Mouse (Mus musculus) WW6 (cell line): ENCODE measurements around the gene Fto.

Experiments
- DNase-seq: peaks from one replicate; pipeline ENCODE4 v3.0.0-alpha.2; 2013; ENCODE audit warnings: low read depth, low spot score

Gene Fto

DNA sequence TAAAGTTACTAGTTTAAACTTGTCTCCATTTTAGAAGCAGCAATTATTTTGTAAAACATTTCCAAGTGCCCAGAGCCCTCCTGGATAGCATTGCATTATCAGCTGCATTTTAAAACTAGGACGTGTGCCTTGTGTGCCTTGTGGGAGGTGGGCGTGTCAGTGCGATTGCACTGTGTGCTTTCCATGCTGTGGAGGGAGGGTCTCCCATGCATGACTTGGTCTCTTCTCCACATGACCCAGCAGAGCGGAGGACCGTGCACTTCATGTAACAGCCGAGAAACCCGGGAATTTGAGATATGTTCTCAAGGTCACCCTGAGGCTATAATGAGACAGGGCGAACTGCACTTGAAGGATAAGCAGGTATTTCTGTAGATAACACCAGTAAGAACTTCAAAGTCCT lies 347.6 kb downstream of the Fto start:
- DNase-seq, result no peak

DNA sequence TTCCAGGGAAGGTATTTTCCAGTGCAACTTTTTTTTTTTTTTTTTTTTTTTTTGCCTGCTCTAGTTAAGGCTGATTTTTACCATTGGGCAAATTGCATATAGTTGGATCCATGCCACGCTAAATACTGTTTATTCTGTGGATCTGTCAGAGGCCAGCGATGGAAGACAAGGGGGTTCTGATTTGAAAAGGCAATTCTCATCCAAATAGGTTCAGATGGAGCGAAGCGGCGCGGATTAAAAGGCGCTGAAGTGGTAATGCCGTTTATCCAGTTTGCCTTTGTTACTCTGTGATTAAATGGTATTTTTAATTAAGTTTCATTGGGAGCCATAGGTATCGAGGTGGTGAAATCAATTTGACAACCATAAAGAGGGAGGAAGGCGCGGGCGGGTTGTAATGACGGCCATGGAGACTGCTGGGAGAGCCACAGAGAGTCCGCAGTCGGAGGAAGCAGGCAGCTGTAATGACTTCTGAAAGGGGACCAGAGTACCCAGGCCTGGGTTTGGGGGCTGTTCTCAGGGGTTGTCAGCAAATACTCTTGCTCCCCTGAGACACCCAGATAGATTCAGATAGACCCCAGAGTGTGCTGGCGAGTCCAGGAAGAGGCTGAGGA lies 356.2 kb downstream of the Fto start:
- no peak for DNase-seq

DNA sequence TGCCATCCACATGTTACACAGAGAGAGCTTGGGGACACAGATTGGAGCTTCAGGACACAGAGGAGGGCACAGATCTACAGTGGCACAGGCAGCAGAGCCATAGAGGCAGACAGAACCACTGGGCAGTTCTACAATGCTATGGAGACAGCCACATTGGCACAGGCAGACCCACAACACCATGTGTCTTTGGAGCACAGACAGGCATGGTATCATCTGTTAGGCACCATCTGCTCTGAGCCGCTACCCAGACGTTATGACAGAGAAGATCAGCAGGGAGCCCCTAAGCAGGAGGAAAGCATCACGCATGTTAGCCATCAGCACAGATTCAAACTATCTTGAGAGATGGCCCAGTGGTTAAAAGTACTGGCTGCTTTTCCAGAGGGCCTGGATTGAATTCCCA lies 363.6 kb downstream of the Fto start:
- no peak for DNase-seq

DNA sequence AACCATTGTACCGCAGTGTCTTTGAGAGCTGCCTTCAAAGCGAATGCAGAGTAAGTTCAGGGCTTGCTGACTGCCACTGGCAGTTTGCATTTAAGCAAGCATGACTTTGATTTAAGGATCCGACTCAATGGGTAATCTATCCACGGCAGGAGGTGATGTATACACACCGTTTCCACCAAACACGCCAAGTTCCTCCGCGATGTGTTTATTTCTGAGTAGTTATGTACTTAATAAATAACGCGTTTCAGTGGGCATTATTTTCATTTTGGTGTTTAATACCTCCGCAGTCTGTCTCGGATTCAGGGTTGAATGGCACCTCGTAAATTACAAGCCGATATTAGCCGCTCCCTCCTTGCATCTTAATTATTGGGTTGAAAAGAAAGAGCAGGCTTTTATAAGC lies 366.1 kb downstream of the Fto start:
- DNase-seq, result no peak

DNA sequence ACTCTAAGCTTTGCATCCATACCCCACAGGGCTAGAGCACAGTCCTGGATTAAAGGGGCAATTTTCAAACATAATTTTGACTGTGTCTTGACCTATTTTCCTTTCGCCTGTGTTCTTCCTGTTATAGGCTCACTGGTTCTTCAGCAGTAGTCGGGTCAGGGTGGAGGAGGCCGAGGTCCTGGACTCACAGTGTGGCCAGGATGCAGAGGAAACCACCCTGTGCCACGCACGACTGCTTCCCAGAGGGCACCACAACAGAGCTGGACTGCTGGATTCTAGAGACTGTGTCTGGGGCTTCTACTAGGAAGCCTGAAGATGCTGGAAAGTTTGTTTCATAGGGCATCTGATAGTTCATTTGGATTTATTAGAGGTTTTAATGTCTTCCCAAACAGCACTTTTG lies 366.8 kb downstream of the Fto start:
- DNase-seq, result no peak

DNA sequence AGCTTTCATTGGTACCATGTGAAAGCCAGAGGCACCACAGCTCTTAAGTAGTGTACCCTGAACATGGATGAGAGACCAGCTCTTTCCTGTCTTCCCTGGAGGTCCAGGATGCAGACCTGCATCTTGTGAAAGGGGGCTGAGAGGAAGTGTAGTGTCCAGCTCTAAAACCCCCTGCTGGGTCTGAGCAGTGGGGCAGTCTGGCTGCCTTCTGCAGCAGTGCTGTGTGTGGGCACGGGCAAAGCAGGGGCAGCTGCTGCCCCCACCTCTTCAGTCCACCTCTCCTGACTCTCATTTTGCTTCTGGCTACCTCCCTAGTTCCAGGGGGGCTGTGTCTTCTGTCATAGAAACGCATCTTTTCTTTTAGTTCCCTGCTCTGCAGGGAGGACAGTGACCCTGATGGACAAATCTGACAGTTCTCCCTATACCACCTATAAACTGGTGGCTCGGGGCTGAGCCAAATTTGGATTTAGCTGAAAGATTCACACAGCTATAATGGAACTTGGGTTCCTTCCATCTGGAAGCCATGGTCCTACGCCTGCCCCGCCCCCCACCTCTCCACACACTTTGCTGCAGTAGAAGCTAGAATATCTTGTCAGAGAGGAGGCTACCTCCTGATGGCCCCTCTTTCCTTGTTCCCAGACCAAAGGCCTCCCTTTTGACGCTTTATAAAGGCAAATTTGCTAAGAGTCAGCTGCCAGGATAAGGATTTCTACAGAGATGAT lies 371.4 kb downstream of the Fto start:
- DNase-seq, result no peak

DNA sequence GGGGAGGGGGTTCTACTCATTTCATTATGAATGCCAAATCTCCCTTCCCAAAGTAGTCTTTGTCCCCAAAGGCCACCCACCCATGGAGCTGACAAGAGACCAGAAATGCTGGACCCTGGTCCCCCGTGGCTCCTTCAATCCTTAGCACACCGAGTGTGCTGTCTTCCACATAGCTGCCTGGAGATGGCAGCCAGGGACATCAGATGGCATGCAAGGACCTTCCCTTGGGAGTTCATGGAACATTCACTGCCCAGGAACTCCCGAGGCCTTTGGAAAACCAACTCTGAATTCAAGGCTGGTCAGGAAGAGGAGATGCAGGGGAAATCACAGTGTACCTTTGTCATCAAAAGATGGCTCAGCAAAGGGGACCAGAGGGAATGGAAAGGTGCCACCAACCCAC lies 372.1 kb downstream of the Fto start:
- no peak for DNase-seq

DNA sequence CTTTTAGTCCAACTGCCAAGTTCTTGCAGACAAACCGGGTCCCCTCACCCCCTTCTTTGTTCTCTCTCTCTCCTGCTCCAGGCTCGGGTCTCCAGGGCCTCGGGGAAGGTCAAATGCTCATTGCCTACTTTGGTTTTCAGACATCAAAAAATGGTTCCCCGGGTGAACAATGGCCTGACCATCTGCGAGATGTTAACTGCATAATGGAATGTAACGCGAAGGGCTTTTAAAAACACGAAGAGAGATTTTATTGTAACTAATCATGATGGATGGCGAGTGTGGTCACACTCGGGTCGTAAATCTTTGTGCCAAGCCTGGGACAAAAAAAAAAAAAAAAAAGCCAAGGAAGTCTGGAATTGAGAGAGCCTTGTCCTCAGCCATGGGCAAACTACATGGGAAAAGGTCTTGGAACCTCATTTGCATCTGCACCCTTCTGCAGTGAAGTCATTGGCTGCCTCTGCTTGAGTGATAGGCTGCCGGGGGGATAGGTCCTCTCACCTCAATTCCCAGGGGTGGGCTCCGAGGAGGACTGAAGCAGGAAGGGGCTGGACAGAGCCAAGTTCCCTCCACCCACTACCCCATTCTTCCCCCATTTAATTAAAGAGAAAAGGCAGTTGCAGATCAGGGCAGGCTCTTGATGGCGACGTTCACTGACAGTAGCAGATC lies 378.9 kb downstream of the Fto start:
- no peak for DNase-seq

DNA sequence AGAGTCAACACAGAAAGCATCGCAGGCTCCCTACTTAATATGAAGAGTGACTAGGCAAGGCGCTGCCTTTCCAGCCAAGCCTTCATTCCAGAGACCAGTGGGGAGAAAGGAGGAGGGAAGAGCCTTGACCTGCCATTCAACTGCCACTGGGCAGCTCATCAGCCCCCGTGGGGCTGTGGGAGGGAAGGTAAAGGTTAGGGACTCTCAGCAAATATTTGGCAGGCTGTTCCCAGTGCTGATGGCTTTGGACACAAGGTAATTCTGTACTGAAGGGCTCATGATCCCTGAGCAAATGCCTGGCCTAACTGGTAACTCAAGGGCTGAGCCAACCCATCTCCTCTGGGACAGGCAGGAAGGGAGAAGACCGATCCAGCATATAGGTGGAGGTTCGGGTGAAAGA lies 393.2 kb downstream of the Fto start:
- no peak for DNase-seq

DNA sequence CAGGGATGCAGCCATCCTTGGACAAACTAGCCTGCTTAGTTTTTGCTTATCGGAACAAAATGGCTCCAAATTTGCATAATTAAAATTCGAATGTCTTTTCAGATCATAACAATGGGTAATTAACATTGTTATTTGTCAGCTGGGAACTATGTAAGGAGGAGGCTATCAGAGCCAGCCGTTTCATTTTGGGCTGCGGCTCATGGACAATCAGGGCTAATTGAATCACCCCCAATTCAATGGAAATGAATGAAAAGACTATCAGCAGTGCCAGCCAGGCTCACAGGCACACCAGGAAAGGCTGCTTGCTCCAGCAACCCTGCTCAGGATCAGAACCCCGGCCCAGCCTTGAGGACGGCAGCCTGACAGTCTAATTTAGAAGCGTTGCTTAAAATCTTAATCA lies 395.3 kb downstream of the Fto start:
- no peak for DNase-seq

DNA sequence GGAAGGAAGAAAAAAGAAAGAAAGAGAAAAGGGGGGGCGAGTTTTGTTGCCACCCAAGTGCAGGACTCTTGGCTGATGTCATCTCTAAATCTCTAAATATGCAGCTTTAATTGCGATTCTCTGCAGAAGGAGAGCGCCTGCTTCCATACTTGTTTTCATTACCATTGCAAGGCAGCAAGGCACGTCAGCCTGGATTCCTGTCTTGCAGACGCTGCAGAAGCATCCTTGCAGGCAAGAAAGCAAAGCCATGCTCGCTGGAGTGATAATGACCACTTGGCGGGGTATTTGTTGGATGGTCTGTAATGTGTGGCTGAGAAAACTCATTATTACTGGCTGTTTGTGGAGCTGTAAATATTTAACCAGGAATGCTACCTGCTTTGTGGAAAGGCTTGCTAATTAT lies 396.4 kb downstream of the Fto start:
- DNase-seq, result no peak

DNA sequence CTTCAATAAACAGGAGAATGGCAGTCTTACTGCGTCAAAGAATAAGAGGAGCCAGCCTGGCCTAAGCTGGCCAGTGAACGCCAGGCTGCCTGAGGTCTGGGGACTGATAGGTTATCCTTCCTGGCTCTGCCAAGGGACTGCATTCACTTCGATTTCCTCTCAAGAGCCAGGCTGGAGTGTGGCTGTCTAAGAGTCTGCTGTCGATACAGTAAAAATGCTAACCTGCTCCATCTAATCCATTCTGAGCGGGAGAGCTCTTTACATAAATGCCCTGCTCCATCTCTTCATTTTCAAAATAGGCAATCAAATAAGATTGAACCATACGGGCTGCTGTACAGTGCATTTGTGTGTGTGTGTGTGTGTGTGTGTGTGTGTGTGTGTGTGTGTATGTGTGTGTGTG lies 397.9 kb downstream of the Fto start:
- DNase-seq, result no peak

DNA sequence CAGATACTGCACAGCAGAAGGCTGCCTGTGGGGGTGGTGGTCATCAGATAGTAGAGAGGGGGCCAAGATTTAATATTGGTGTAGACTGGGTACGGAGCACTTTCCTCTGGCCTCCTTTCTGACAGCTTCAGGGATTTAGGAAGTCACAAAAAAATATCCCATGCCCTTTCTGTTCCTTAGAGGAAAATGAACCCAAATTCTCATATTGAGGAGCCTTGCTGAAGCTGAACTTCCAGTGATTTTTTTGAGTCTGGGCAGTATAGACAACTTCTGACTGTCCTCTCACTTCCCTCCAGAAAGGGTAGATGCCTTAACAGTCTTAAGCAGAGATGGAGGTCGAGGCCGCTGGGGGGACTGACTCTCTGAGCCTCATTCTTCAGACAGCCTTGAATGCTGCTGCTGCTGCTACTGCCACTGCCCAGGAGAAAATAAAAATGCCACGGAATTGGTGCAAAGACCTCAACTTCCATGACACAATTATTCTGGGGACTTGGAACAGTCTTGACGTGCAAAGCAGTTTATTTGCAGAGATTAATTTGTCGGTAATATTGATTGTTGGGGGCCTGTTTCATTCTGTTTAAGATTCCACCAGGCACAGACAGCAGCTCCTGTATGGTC lies 398.8 kb downstream of the Fto start:
- no peak for DNase-seq

DNA sequence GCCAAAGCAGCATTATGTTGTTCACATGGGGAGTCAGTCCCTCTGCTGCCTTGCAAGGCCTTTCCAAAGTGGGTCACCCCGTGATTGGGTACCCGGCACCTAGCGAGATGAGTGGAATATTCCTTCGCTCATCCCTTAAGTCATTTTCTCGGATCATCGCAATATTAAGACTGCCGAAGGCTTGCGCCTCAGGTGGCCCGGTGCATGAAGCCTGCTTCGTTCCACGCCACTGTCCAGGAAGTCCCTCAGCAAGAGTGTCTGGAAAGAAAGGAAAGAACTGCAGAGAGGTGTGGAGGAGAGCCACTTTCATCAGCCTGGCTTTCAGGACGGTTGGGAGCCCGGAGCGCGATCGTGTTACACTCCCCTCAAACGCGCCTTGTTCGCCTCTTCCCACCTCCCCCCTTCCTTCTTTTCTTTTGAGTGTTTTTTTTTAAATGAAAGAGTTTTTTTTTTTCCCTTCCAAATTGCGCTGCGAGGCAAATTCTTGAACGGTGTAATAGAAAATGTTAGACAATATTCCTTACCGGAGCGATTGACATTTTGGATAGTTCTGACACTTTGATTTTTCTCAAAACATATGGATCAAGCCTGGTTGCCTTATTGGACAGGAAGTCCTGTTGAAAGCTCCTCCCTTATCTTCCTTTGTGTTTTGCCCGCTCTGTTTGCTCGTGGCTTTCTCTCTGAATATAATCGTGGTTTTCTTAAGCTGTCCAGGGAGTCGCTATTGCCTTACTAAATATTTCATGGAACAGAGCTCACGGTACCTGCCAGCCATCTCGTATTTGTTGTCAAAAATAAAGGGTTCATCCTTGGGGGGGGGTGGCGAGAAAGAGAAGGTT lies 399.6 kb downstream of the Fto start:
- DNase-seq, result no peak

DNA sequence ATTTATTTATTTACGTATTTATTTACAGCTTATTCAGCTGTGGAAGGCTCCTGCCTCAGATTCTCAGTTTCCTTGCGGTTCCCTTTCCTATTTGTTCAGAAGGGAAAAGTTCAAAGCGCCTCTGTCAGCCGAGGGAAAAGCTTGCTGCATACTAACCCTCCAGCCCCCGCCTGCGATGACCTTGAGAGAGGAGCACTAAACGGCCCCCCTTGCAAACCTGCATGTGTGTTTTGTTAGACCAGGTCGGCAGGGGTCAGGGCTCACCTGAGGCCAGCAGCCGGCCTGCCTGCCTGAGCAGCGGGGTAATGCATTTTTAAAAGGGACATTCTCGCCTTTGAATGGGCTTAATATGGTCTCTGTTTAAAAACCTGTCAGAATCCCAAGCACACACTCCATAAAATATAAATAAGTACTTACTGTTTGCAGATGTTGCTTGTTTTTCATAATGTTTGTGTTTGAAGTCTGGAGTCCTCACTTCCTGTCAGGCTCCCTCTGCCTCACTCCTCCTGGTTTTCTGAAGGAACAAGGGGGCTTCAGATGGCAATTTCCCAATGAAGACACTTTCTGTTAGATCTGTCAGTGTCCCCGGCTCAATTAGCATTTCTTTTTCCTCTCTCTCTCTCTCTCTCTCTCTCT lies 400.5 kb downstream of the Fto start:
- DNase-seq, result no peak

DNA sequence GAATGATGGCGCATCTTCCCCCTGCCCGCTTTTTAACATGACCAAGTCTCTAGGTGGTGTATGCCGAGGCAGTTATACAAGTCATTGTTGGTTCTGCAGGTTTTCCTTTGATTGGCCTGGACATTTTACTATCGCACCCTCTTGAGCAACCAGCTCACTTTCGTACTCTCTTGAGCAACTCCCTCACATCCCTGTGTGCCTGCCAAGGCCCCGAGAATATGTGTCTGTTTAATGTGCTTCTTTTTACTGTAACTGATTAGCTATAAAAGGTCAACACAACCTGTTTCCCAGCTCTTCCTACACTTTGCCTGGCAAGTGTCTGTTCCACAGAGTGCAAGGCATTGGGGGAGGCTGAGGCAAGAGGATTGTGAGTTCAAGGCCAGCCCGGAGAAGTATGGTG lies 401.4 kb downstream of the Fto start:
- DNase-seq, result no peak

DNA sequence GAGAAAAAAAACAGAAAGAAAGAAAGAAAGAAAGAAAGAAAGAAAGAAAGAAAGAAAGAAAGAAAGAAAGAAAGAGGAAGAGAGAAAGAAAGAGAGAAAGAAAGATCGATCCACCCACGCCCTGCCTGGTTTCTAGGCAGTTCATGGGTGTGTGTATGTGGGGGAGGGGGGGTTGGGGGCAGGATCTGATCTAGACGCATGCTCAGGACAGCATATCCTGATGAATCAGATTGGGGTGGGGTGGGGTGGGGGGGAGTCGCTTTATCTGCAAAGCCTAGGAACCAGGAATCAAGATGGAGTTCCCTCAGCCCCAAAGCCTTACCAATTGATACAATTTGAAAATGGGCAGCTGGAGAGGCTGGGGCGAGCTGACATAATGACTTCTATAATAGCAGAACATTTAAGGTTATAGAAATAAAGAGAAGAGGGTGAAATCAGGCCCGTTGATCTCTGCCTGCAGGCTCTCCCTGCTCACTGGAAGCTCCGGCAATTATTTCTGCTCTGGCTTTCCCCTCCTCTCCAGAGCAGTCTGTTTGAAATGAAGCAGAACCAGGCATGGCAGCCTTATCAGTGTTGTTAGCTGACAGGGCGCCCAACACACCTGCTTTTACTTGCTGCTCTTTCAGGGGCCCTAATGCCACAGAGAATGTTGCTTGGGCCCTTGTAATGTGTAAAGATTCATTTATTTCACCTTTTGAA lies 402.2 kb downstream of the Fto start:
- no peak for DNase-seq
